Mouse (Mus musculus) liver, adult 2 months (tissue): ENCODE data around the gene Miip.

ENCODE experiments used
- CTCF ChIP-seq: fragments of 200-500 bp; IDR thresholded peaks from 2 replicates; pipeline ENCODE4 v1.5.1; 2011; ENCODE audit warnings: low read depth, low read length, control low read depth
- POLR2A ChIP-seq: fragments of 200-500 bp; IDR thresholded peaks from 2 replicates; pipeline ENCODE4 v1.6.1; 2011; ENCODE audit warnings: low read length, control low read depth; ENCODE audit not compliant: insufficient read depth; ENCODE audit errors: extremely low read depth

- TF ChIP-seq CTCF (no peak), POLR2A (no peak)
These were observed 9.9 kb upstream of the Miip start for GRCm38 (mm10) chr4:147878537-147878936.
